In the genomic region with DNA sequence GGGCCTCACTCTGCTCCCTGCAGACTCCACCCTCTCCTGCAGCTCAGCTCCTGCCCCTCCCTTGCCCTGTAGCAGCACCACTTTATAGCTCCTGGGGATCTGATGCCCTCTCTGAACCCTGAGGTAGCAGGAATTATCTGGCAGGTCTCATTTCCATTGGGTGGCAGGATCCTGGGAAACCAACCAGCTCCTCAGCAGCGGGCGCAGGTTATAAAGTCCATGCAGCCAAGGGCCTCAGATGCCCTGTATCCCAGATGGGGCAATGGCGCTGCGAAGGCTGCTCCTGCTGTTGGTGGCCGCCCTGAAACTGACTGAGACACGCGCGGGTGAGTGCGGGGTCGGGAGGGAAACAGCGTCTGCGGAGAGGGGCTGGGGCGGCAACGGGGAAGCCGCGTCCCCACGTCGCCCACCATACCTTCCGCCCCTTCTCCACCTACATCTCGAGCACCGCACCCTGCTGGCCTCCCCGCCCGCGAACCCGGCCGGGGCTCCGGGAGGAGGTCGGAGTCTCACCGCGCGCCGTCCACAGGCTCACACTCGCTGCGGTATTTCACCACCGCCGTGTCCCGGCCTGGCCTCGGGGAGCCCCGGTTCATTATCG, we compare ENCODE assay signal across 8 mouse cellular contexts. TPM values are rescaled to one million over a fixed set of nuclear protein-coding genes. Genes with fewer than 3 reads are reported as not detected.
DNase-seq lines count a peak whose midpoint lies in the region; ATAC-seq and TF ChIP-seq lines count a peak whose summit lies in the region.

A gene (plus strand): TSS at position 172 of the 601 bp plus-strand sequence.

- no peaks in the 10 kb centered on the region for H3K9me3 ChIP-seq in neural tube, embryonic 15.5 days (replicated peaks)

- no peaks in the 10 kb centered on the region; the same call in 1 of the 2 replicates for H3K27me3 ChIP-seq in testis, adult 2 months (ENCODE audit: control insufficient read depth, insufficient read depth, low read length)
- peaks cover 43% of the 10 kb centered on the region for H3K27me3 ChIP-seq in neural tube, embryonic 15.5 days (replicated peaks)

- peak within 1 kb of the TSS; percentile 30; the same call in 1 of the 2 replicates for H3K9ac ChIP-seq in neural tube, embryonic 15.5 days (replicated peaks)

- peak within 1 kb of the TSS; percentile 86 for H3K4me2 ChIP-seq in neural tube, embryonic 15.5 days

- no peaks in the 10 kb centered on the region for H3K36me3 ChIP-seq in testis, adult 2 months (ENCODE audit: control insufficient read depth, insufficient read depth, low read length)
- H3K36me3 ChIP-seq in neural tube, embryonic 15.5 days = no peaks in the 10 kb centered on the region

- no peak for TF ChIP-seq CTCF in testis, adult 2 months (IDR thresholded peaks at IDR 0.05; ENCODE audit: control insufficient read depth, insufficient read depth, insufficient replicate concordance, low read depth, low read length)

- no peak for TF ChIP-seq POLR2A in testis, adult 2 months (IDR thresholded peaks at IDR 0.05; ENCODE audit: control insufficient read depth, low read depth, low read length)

- 0 out of 2 replicates have a peak, but pooled peaks have one; percentile 31 for ATAC-seq in neural tube, embryonic 15.5 days (ENCODE audit: low FRiP score)

- peak within 1 kb of the TSS; percentile 20 for H3K4me3 ChIP-seq in testis, adult 2 months (ENCODE audit: control insufficient read depth, low read depth, low read length)
- peak within 1 kb of the TSS; percentile 46 for H3K4me3 ChIP-seq in neural tube, embryonic 15.5 days (replicated peaks)

- WGBS in neural tube, embryonic 15.5 days = under 1% methylated on average over 38 of the region's 40 CpGs

- H3K27ac ChIP-seq in testis, adult 2 months (ENCODE audit: control insufficient read depth, insufficient read depth, low read depth, low read length) = no peak within 1 kb of the TSS
- no peak within 1 kb of the TSS for H3K27ac ChIP-seq in neural tube, embryonic 15.5 days (replicated peaks)

- peaks cover 3% of the 10 kb centered on the region for H3K4me1 ChIP-seq in testis, adult 2 months (ENCODE audit: control insufficient read depth, insufficient read depth, low read length)
- peaks cover 12% of the 10 kb centered on the region for H3K4me1 ChIP-seq in neural tube, embryonic 15.5 days

- peak; percentile 18 for DNase-seq in adrenal gland, postnatal 10 days
- DNase-seq in adrenal gland, postnatal 4 days (ENCODE audit: low spot score in 2 of 2) = no peak
- no peak for DNase-seq in testis, postnatal 14 days (ENCODE audit: low spot score)
- DNase-seq in kidney, postnatal 4 days = peak; percentile 8 to 25
- no peak for DNase-seq in gastrocnemius, adult 18-20 months (ENCODE audit: low spot score)
- DNase-seq in frontal cortex, postnatal 14 days (ENCODE audit: low spot score in 2 of 2) = no peak

RNA-seq across cellular contexts. Expression of the gene that starts here (rescaled TPM):
- 1 to 10 TPM in 1 of 2 experiments, under 1 TPM in 1; 0.70 to 1.4 TPM for total RNA-seq in adrenal gland, postnatal 10 days (2021)
- 1 to 10 TPM; 1.0 to 1.3 TPM for total RNA-seq in adrenal gland, postnatal 4 days (2021)
- polyA plus RNA-seq in testis, adult 2 months (2012; rRNA removed) = 0.53 and 0.90 TPM in 2 replicates
- 3.1 and 3.9 TPM in 2 replicates for polyA plus RNA-seq in neural tube, embryonic 15.5 days (2015; fragmentation: Nextera tagmentation; extraction: Ambion mirVana)
- total RNA-seq in gastrocnemius, adult 18-20 months (2021) = under 1 TPM; 0.18 to 0.71 TPM

Comparison
In these comparisons a context has a peak if more than half of its experiments do, and no peak if none do; other contexts are left out.
1. DNase-seq: peak in adrenal gland, postnatal 10 days (single experiment) and kidney, postnatal 4 days (2 of 2); none in adrenal gland, postnatal 4 days (0 of 2), testis, postnatal 14 days (single experiment), gastrocnemius, adult 18-20 months (single experiment) and frontal cortex, postnatal 14 days (0 of 2).